Mouse (Mus musculus): ENCODE data around the gene Shisa5.

- no peak for TF ChIP-seq POLR2A (IDR thresholded peaks at IDR 0.05; ENCODE audit: low read depth, low read length)
- no peak for TF ChIP-seq CTCF (IDR thresholded peaks at IDR 0.05; ENCODE audit: extremely low read depth, insufficient read depth, insufficient read length, insufficient replicate concordance)
These were observed 9.4 kb upstream of the Shisa5 start for GRCm38 (mm10) chr9:109028919-109029318.
